Comparison of ENCODE assay signal across 10 mouse cellular contexts in genomic region chr15:97000319-97001251, GRCm38 (mm10). TPM values are rescaled to one million over a fixed set of nuclear protein-coding genes. Genes with fewer than 3 reads are reported as not detected.
DNase-seq lines count a peak whose midpoint lies in the region; ATAC-seq and TF ChIP-seq lines count a peak whose summit lies in the region.
"Had no signal": no experiment of that assay in that cellular context is flagged by ENCODE, and none has a peak within 500 bp of the region (broad histone marks: within the 10 kb centered on the region; RNA-seq: fewer than 3 reads in every experiment).

No protein-coding gene starts in this region.

- no peak for ATAC-seq in neural tube, embryonic 15.5 days (ENCODE audit: low FRiP score)
- ATAC-seq in liver, embryonic 11.5 days (replicated peaks; ENCODE audit: low FRiP score), result peak; percentile 81
- ATAC-seq: Patski had no signal

- no peak overlapping the region for H3K4me3 ChIP-seq in neural tube, embryonic 15.5 days (replicated peaks)
- no peak overlapping the region for H3K4me3 ChIP-seq in liver, embryonic 11.5 days (ENCODE audit: low read depth, low read length)
- no peak overlapping the region for H3K4me3 ChIP-seq in thymus, adult 2 months (ENCODE audit: control insufficient read depth, insufficient read depth, low read length)
- no peak overlapping the region for H3K4me3 ChIP-seq in left cerebral cortex, adult 2 months
- H3K4me3 ChIP-seq: erythroblast, embryonic 14.5 days had no signal

- no peak overlapping the region for H3K4me2 ChIP-seq in neural tube, embryonic 15.5 days
- peak overlapping the region; percentile 41 for H3K4me2 ChIP-seq in liver, embryonic 11.5 days

- no peak overlapping the region for H3K9ac ChIP-seq in neural tube, embryonic 15.5 days (replicated peaks)
- H3K9ac ChIP-seq in liver, embryonic 11.5 days (ENCODE audit: low read depth, low read length), result no peak overlapping the region

- H3K27me3 ChIP-seq in neural tube, embryonic 15.5 days (replicated peaks), result no peaks in the 10 kb centered on the region
- no peaks in the 10 kb centered on the region for H3K27me3 ChIP-seq in liver, embryonic 11.5 days (replicated peaks; ENCODE audit: control insufficient read depth, insufficient read depth, low read length)
- H3K27me3 ChIP-seq in thymus, adult 2 months (ENCODE audit: control insufficient read depth, insufficient read depth, low read length), result no peaks in the 10 kb centered on the region
- H3K27me3 ChIP-seq: Patski had no signal

- intact Hi-C loops in heart, postnatal 14 days (cut with DNase I), result no loop called here
- intact Hi-C loops in left cerebral cortex, adult 2 months (cut with DNase I), result no loop called here

- H3K9me3 ChIP-seq in neural tube, embryonic 15.5 days (replicated peaks), result no peaks in the 10 kb centered on the region
- H3K9me3 ChIP-seq in liver, embryonic 11.5 days (ENCODE audit: control insufficient read depth, low read length), result no peaks in the 10 kb centered on the region

- H3K27ac ChIP-seq in neural tube, embryonic 15.5 days (replicated peaks), result no peak overlapping the region
- peak overlapping the region; percentile 81 for H3K27ac ChIP-seq in liver, embryonic 11.5 days (ENCODE audit: low read depth, low read length)
- no peak overlapping the region for H3K27ac ChIP-seq in thymus, adult 2 months (ENCODE audit: control insufficient read depth, insufficient read depth, low read length)
- H3K27ac ChIP-seq in left cerebral cortex, adult 2 months, result no peak overlapping the region

- no peak for TF ChIP-seq POLR2A in thymus, adult 2 months (IDR thresholded peaks at IDR 0.05; ENCODE audit: control insufficient read depth, extremely low read depth, insufficient read depth, low read length, poor library complexity)

- no peaks in the 10 kb centered on the region for H3K36me3 ChIP-seq in neural tube, embryonic 15.5 days
- 0 out of 2 replicates have a peak, but pooled peaks cover 5% of the 10 kb centered on the region for H3K36me3 ChIP-seq in liver, embryonic 11.5 days (ENCODE audit: control insufficient read depth, insufficient read depth, low read length)
- H3K36me3 ChIP-seq in thymus, adult 2 months (ENCODE audit: control insufficient read depth, insufficient read depth, low read length), result no peaks in the 10 kb centered on the region

- H3K4me1 ChIP-seq in neural tube, embryonic 15.5 days, result peaks cover 6% of the 10 kb centered on the region; the same call in 1 of the 2 replicates
- H3K4me1 ChIP-seq in liver, embryonic 11.5 days (replicated peaks; ENCODE audit: control insufficient read depth, insufficient read depth, low read length), result peaks cover 25% of the 10 kb centered on the region
- H3K4me1 ChIP-seq in thymus, adult 2 months (replicated peaks; ENCODE audit: control insufficient read depth, insufficient read depth, low read length), result no peaks in the 10 kb centered on the region

- DNase-seq in neural tube, embryonic 10.5 days (ENCODE audit: extremely low spot score, low spot score), result peak; percentile 37
- peak; percentile 14 to 37 for DNase-seq in heart, postnatal 14 days
- no peak for DNase-seq in liver, embryonic 11.5 days (ENCODE audit: low spot score)
- DNase-seq in thymus, adult 2 months, result no peak
- no peak for DNase-seq in urinary bladder, adult 2 months (ENCODE audit: low spot score)
- no peak for DNase-seq in left cerebral cortex, adult 2 months (ENCODE audit: extremely low spot score in 1 of 2, low spot score in 2 of 2)
- DNase-seq in MN1 (ENCODE audit: low spot score), result no peak

- TF ChIP-seq CTCF in thymus, adult 2 months (IDR thresholded peaks at IDR 0.05; ENCODE audit: borderline replicate concordance, control insufficient read depth, extremely low read depth, insufficient read depth, low read length, poor library complexity), result no peak
- TF ChIP-seq CTCF in left cerebral cortex, adult 2 months (IDR thresholded peaks at IDR 0.05), result no peak

- 65% methylated on average over 17 of the region's 17 CpGs for WGBS in neural tube, embryonic 15.5 days
- WGBS in liver, embryonic 11.5 days, result 33% methylated on average over 17 of the region's 17 CpGs
- 77% methylated on average over 17 of the region's 17 CpGs for WGBS in thymus, adult 2 months

RNA-seq across cellular contexts. Expression of gene Slc38a4, which starts 55.2 kb away (rescaled TPM):
- 5.0 and 11.7 TPM in 2 replicates for polyA plus RNA-seq in neural tube, embryonic 15.5 days (2015; fragmentation: Nextera tagmentation; extraction: Ambion mirVana)
- 10 to 100 TPM; 19.7 to 30.1 TPM for total RNA-seq in heart, postnatal 14 days (2021)
- polyA plus RNA-seq in liver, embryonic 11.5 days (2014; fragmentation: Nextera tagmentation; extraction: Ambion mirVana), result 74.8 and 84.2 TPM in 2 replicates
- 1.8 and 2.2 TPM in 2 replicates for polyA plus RNA-seq in thymus, adult 2 months (2012; rRNA removed)
- polyA plus RNA-seq in urinary bladder, adult 2 months (2012; rRNA removed), result 4.1 and 4.9 TPM in 2 replicates
- 1 to 10 TPM in 1 of 2 experiments, under 1 TPM in 1; 0.87 to 1.2 TPM for total RNA-seq in left cerebral cortex, adult 2 months (2021)

Comparison
In these comparisons a context has a peak if more than half of its experiments do, and no peak if none do; other contexts are left out.
1. DNase-seq: peak in neural tube, embryonic 10.5 days (single experiment) and heart, postnatal 14 days (2 of 2); none in liver, embryonic 11.5 days (single experiment), thymus, adult 2 months (single experiment), urinary bladder, adult 2 months (single experiment), left cerebral cortex, adult 2 months (0 of 2) and MN1 (single experiment).